Mouse (Mus musculus): ENCODE measurements around the gene Plxna4. TPM values are rescaled to one million over a fixed set of nuclear protein-coding genes. Genes with fewer than 3 reads are reported as not detected.

The Plxna4 gene
- polyA plus RNA-seq, 1 experiment from 2014 or later = 14.0 TPM

DNA sequence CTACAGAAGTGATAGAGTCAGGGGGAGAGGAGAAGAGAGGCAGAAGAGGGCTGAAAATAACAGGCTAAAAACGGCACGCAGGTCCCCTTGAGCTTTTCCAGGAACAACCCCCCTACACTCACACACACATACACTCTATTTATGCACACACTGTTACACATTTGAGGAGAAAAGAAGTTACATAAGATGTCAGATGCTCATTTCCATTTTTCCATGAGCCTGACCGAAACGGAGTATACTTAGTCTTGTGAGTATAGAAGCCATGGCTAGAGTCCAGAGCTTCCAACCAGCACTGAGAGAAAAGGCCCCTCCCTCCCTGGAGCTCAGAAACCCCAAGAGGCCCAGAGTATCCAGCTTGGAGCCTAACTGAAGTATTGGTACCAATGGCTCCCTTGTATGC is 112.0 kb downstream of the Plxna4 start:
- Histone ChIP-seq H3K4me2 (ENCODE audit: low read length) (no peak overlapping the region), H3K9ac (ENCODE audit: low read depth, low read length) (no peak overlapping the region), H3K27ac (ENCODE audit: low read depth, low read length) (no peak overlapping the region), H3K4me1 (ENCODE audit: control insufficient read depth, insufficient read depth, low read depth, low read length) (no peaks in the 10 kb centered on the region), H3K27me3 (replicated peaks; ENCODE audit: control insufficient read depth, insufficient read depth, low read length) (no peaks in the 10 kb centered on the region), H3K36me3 (ENCODE audit: control insufficient read depth, insufficient read depth, low read length) (no peaks in the 10 kb centered on the region), H3K4me3 (ENCODE audit: low read length) (no peak overlapping the region), H3K9me3 (ENCODE audit: control insufficient read depth, low read length) (no peaks in the 10 kb centered on the region)
- ATAC-seq = no peak
- WGBS = 81% methylated on average over 4 of the region's 4 CpGs

DNA sequence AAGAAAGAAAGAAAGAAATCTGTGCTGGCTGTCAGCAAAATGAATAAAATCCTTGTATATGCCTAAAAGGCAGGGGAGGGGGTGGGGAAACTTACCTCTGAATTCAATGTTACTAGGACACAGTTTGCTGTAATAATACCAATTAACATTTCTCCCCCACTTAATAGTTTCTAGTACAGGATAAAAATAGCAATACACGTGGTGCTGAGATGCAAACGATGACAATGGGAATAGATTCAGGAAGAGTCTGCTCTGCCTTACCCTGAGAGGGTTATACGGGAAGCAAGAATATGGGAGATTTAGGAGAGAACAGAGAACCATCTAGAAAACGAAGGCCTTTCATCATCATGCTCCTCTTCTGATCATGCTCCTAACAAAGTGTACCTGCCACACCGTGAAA is 115.9 kb downstream of the Plxna4 start:
- Histone ChIP-seq H3K27me3 (replicated peaks; ENCODE audit: control insufficient read depth, insufficient read depth, low read length) (no peaks in the 10 kb centered on the region), H3K36me3 (ENCODE audit: control insufficient read depth, insufficient read depth, low read length) (no peaks in the 10 kb centered on the region), H3K9me3 (ENCODE audit: control insufficient read depth, low read length) (no peaks in the 10 kb centered on the region), H3K9ac (ENCODE audit: low read depth, low read length) (no peak overlapping the region), H3K4me2 (ENCODE audit: low read length) (no peak overlapping the region), H3K4me3 (ENCODE audit: low read length) (no peak overlapping the region), H3K27ac (ENCODE audit: low read depth, low read length) (no peak overlapping the region), H3K4me1 (ENCODE audit: control insufficient read depth, insufficient read depth, low read depth, low read length) (peaks cover 2% of the 10 kb centered on the region; the same call in 1 of the 2 replicates)
- 73% methylated on average over 5 of the region's 5 CpGs for WGBS
- no peak for ATAC-seq

DNA sequence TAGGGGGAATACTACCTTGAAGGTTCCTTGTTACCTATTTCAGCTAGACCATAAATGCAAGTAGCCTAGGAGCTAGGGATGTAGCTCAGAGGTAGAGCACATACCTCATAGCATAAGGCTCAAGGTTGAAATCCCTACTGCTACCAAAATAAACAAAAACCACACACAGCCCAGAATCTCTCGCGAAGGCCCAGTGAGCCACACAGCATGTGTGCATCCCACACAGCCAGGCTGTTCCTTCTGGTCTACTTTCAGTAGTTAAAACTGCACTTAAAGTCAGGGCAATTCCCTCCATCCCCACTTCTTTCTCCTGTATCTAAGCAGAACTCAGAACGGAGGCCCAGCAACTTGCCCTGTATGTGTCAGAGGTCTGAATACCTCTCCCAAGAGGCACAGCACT is 116.4 kb downstream of the Plxna4 start:
- Histone ChIP-seq H3K9ac (ENCODE audit: low read depth, low read length) (no peak overlapping the region), H3K4me2 (ENCODE audit: low read length) (no peak overlapping the region), H3K9me3 (ENCODE audit: control insufficient read depth, low read length) (no peaks in the 10 kb centered on the region), H3K27ac (ENCODE audit: low read depth, low read length) (no peak overlapping the region), H3K4me3 (ENCODE audit: low read length) (no peak overlapping the region), H3K36me3 (ENCODE audit: control insufficient read depth, insufficient read depth, low read length) (no peaks in the 10 kb centered on the region), H3K27me3 (replicated peaks; ENCODE audit: control insufficient read depth, insufficient read depth, low read length) (no peaks in the 10 kb centered on the region), H3K4me1 (ENCODE audit: control insufficient read depth, insufficient read depth, low read depth, low read length) (peaks cover 2% of the 10 kb centered on the region; the same call in 1 of the 2 replicates)
- WGBS = 75% methylated on average over 3 of the region's 3 CpGs
- no peak for ATAC-seq

DNA sequence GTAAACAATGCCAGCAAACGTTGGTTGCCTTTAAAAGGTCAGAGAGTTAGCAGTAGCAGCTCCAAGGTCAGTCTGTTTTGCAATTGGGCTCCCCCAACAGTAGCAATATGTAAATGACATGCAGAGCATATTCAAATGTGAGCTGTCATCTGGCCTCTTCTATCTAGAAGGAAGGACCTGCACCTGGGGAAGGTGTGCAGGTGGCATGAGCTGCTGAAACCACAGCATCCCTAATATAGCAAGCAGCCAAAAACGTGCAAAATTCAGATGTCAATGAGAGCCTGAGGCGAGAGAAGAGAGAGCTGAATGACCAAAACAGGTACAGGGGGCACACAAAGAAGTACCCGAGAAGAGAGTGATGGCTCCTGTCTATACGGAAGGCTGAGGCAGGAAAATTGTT is 118.8 kb downstream of the Plxna4 start:
- Histone ChIP-seq H3K9me3 (ENCODE audit: control insufficient read depth, low read length) (no peaks in the 10 kb centered on the region), H3K27me3 (replicated peaks; ENCODE audit: control insufficient read depth, insufficient read depth, low read length) (no peaks in the 10 kb centered on the region), H3K27ac (ENCODE audit: low read depth, low read length) (no peak overlapping the region), H3K9ac (ENCODE audit: low read depth, low read length) (no peak overlapping the region), H3K36me3 (ENCODE audit: control insufficient read depth, insufficient read depth, low read length) (no peaks in the 10 kb centered on the region), H3K4me3 (ENCODE audit: low read length) (no peak overlapping the region), H3K4me2 (ENCODE audit: low read length) (no peak overlapping the region), H3K4me1 (ENCODE audit: control insufficient read depth, insufficient read depth, low read depth, low read length) (peaks cover 9% of the 10 kb centered on the region)
- 56% methylated on average over 5 of the region's 5 CpGs for WGBS
- ATAC-seq = no peak

DNA sequence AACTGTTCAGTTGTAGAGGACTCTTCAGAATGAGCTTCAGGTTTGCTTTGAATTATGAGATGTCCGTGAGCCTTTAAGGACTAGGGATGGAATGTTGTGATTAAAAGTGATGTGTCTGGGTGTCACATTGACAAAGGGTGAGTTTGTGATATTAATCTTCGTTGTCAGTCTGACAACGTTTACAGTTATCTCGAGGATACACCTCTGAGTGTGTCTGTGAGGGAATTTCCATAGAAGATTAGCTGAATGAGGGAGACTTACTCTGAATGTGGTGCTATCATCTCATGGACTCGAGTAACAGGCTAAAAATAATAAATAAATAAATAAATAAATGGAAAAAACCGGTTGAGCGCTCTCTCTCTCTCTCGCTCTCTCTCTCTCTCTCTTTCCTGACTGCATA is 122.9 kb downstream of the Plxna4 start:
- no peaks in the 10 kb centered on the region for H3K36me3 ChIP-seq (ENCODE audit: control insufficient read depth, insufficient read depth, low read length)
- no peak overlapping the region for H3K4me2 ChIP-seq (ENCODE audit: low read length)
- H3K27me3 ChIP-seq (replicated peaks; ENCODE audit: control insufficient read depth, insufficient read depth, low read length) = no peaks in the 10 kb centered on the region
- no peak overlapping the region for H3K27ac ChIP-seq (ENCODE audit: low read depth, low read length)
- peaks cover 12% of the 10 kb centered on the region for H3K4me1 ChIP-seq (ENCODE audit: control insufficient read depth, insufficient read depth, low read depth, low read length)
- H3K4me3 ChIP-seq (ENCODE audit: low read length) = no peak overlapping the region
- H3K9ac ChIP-seq (ENCODE audit: low read depth, low read length) = no peak overlapping the region
- no peaks in the 10 kb centered on the region for H3K9me3 ChIP-seq (ENCODE audit: control insufficient read depth, low read length)
- 79% methylated on average over 8 of the region's 8 CpGs for WGBS
- no peak for ATAC-seq

DNA sequence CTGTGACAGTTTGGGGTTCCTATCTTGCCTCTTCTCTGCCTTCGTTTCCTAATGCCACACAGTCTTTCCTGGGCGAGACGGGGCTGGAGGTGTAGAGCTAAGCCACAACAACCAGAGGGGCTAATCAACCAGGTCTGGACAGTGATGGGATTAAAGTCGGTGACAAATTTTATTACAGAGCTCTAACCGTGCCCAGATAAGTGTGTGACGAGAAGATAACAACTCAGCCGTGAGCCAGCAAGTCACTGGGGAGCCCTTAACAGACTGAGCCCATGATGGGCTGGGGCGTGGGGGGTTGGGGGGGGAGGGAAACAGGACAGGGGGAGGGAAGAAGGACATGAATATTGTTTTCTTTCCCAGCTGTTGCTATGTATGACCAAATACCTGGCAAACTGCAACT is 123.4 kb downstream of the Plxna4 start:
- Histone ChIP-seq H3K9ac (ENCODE audit: low read depth, low read length) (no peak overlapping the region), H3K9me3 (ENCODE audit: control insufficient read depth, low read length) (no peaks in the 10 kb centered on the region), H3K36me3 (ENCODE audit: control insufficient read depth, insufficient read depth, low read length) (no peaks in the 10 kb centered on the region), H3K4me3 (ENCODE audit: low read length) (no peak overlapping the region), H3K27me3 (replicated peaks; ENCODE audit: control insufficient read depth, insufficient read depth, low read length) (no peaks in the 10 kb centered on the region), H3K4me2 (ENCODE audit: low read length) (no peak overlapping the region), H3K27ac (ENCODE audit: low read depth, low read length) (no peak overlapping the region), H3K4me1 (ENCODE audit: control insufficient read depth, insufficient read depth, low read depth, low read length) (peaks cover 12% of the 10 kb centered on the region)
- ATAC-seq = no peak
- 44% methylated on average over 8 of the region's 8 CpGs for WGBS

DNA sequence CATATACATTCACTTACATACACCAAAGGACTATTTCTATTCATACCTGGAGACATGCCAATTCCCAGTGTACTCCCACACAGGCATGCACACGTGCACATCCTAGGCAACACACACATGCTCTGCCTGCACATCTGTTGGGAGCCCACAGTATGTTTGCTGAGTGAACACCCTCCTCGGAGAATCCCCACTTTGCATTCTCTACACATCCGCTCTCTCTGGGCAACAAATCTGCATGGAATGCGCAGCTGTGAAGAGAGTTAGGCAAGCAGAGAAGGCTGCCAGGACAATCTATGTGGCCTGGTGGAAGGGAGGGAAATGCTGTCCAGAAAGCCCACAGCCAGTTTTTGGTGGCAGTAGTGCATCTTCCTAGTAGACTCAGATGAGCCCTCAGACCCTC is 123.9 kb downstream of the Plxna4 start:
- H3K4me1 ChIP-seq (ENCODE audit: control insufficient read depth, insufficient read depth, low read depth, low read length) = peaks cover 10% of the 10 kb centered on the region
- no peak overlapping the region for H3K4me3 ChIP-seq (ENCODE audit: low read length)
- H3K9ac ChIP-seq (ENCODE audit: low read depth, low read length) = no peak overlapping the region
- ATAC-seq = peak; percentile 62
- no peak overlapping the region for H3K4me2 ChIP-seq (ENCODE audit: low read length)
- no peaks in the 10 kb centered on the region for H3K27me3 ChIP-seq (replicated peaks; ENCODE audit: control insufficient read depth, insufficient read depth, low read length)
- no peaks in the 10 kb centered on the region for H3K9me3 ChIP-seq (ENCODE audit: control insufficient read depth, low read length)
- no peak overlapping the region for H3K27ac ChIP-seq (ENCODE audit: low read depth, low read length)
- 33% methylated on average over 4 of the region's 4 CpGs for WGBS
- H3K36me3 ChIP-seq (ENCODE audit: control insufficient read depth, insufficient read depth, low read length) = no peaks in the 10 kb centered on the region

DNA sequence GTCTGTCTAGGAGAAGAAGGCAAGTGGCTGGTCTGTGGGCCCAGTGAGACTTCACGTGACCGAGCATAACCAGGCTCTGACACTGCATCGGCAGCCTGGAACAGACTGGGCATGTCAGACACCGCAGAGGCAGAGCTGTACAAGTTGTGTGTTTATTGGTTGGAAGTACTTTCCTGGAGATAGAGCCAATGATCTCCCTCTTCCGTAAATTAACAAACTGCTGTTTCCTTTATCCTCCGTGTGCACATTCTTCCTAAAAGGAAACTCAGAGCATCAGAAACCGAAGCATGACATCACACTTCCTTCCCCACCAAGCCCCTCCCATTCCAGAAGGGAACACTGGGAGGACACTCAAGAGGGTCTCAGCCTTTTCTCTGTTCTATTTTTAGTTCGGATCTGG is 127.6 kb downstream of the Plxna4 start:
- no peak overlapping the region for H3K27ac ChIP-seq (ENCODE audit: low read depth, low read length)
- no peak overlapping the region for H3K4me2 ChIP-seq (ENCODE audit: low read length)
- ATAC-seq = 0 out of 2 replicates have a peak, but pooled peaks have one; percentile 9
- no peaks in the 10 kb centered on the region for H3K27me3 ChIP-seq (replicated peaks; ENCODE audit: control insufficient read depth, insufficient read depth, low read length)
- H3K36me3 ChIP-seq (ENCODE audit: control insufficient read depth, insufficient read depth, low read length) = no peaks in the 10 kb centered on the region
- H3K4me1 ChIP-seq (ENCODE audit: control insufficient read depth, insufficient read depth, low read depth, low read length) = peaks cover 10% of the 10 kb centered on the region
- WGBS = 74% methylated on average over 8 of the region's 8 CpGs
- no peak overlapping the region for H3K4me3 ChIP-seq (ENCODE audit: low read length)
- H3K9me3 ChIP-seq (ENCODE audit: control insufficient read depth, low read length) = no peaks in the 10 kb centered on the region
- H3K9ac ChIP-seq (ENCODE audit: low read depth, low read length) = no peak overlapping the region

DNA sequence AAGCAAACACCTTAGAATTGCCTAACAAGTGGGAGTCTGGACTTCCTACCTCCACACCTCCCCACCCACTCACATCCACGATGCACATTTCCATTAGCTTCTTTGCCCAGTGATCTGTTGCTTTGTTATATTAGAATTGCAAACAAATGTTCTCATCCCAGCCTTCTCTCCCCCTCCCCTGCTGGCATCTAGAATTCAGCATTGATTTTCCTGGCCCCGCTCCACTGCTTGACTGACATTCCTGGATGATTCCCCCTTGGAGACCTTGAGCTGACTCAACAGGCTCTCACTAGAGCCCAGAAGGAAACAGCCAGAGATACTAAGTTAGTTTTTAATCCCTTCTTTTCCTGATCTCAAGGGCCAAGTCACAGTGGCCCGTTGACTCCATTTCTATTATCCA is 131.4 kb downstream of the Plxna4 start:
- no peaks in the 10 kb centered on the region for H3K27me3 ChIP-seq (replicated peaks; ENCODE audit: control insufficient read depth, insufficient read depth, low read length)
- no peaks in the 10 kb centered on the region for H3K4me1 ChIP-seq (ENCODE audit: control insufficient read depth, insufficient read depth, low read depth, low read length)
- no peak overlapping the region for H3K9ac ChIP-seq (ENCODE audit: low read depth, low read length)
- no peak overlapping the region for H3K4me2 ChIP-seq (ENCODE audit: low read length)
- no peaks in the 10 kb centered on the region for H3K36me3 ChIP-seq (ENCODE audit: control insufficient read depth, insufficient read depth, low read length)
- H3K4me3 ChIP-seq (ENCODE audit: low read length) = no peak overlapping the region
- no peak overlapping the region for H3K27ac ChIP-seq (ENCODE audit: low read depth, low read length)
- ATAC-seq = no peak
- WGBS = 54% methylated on average over 3 of the region's 3 CpGs
- no peaks in the 10 kb centered on the region for H3K9me3 ChIP-seq (ENCODE audit: control insufficient read depth, low read length)

DNA sequence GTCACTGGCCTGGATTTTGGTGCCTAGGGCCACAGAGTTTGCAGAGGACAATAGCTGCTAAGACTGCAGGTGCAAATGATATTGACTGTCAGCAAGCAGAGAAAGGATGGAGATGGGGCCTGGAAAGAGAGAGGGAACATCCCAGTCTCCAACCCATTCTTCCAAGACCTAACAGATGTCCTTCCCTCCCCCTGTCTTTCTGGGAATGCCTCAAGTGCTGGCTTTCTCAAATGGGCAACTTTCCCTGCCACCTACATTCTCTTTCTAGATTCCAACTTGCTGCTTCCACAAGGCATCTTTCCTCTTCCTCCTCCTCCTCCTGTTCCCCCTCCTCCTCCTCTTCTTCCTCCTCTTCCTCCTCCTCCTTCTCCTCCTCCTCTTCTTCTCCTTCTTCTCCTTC is 136.1 kb downstream of the Plxna4 start:
- H3K27me3 ChIP-seq (replicated peaks; ENCODE audit: control insufficient read depth, insufficient read depth, low read length) = no peaks in the 10 kb centered on the region
- H3K4me1 ChIP-seq (ENCODE audit: control insufficient read depth, insufficient read depth, low read depth, low read length) = no peaks in the 10 kb centered on the region
- H3K27ac ChIP-seq (ENCODE audit: low read depth, low read length) = no peak overlapping the region
- no peaks in the 10 kb centered on the region for H3K36me3 ChIP-seq (ENCODE audit: control insufficient read depth, insufficient read depth, low read length)
- ATAC-seq = no peak
- H3K4me3 ChIP-seq (ENCODE audit: low read length) = no peak overlapping the region
- H3K4me2 ChIP-seq (ENCODE audit: low read length) = no peak overlapping the region
- no peaks in the 10 kb centered on the region for H3K9me3 ChIP-seq (ENCODE audit: control insufficient read depth, low read length)
- H3K9ac ChIP-seq (ENCODE audit: low read depth, low read length) = no peak overlapping the region
